Mouse (Mus musculus) forebrain, embryonic 15.5 days (tissue): ENCODE measurements around the gene Mycn. TPM values are rescaled to one million over a fixed set of nuclear protein-coding genes. Genes with fewer than 3 reads are reported as not detected.
A peak's percentile ranks its signal among the peaks of the same experiment; 100 is the strongest.

ENCODE experiments used
- ATAC-seq: fragments of 200-750 bp; cut with Nextera tagmentation; replicated peaks from 2 replicates; pipeline ENCODE4 v1.8.0; 2017; ENCODE audit warnings: mild to moderate bottlenecking, moderate TSS enrichment, moderate library complexity
- H3K27ac ChIP-seq: fragments of 300-500 bp; sonication (generic); replicated peaks from 2 replicates; pipeline ENCODE4 v1.5.1; 2015; ENCODE audit warnings: mild to moderate bottlenecking, inconsistent platforms
- H3K27me3 ChIP-seq: fragments of 300-500 bp; sonication (generic); 2 replicates; pipeline ENCODE4 v1.6.1; 2015; ENCODE audit warnings: inconsistent platforms
- H3K36me3 ChIP-seq: fragments of 300-500 bp; sonication (generic); 2 replicates; pipeline ENCODE4 v1.6.1; 2015; ENCODE audit warnings: mild to moderate bottlenecking, inconsistent platforms
- H3K4me1 ChIP-seq: fragments of 300-500 bp; sonication (generic); 2 replicates; pipeline ENCODE4 v1.6.1; 2015; ENCODE audit warnings: inconsistent platforms
- H3K4me2 ChIP-seq: fragments of 300-500 bp; sonication (generic); replicated peaks from 2 replicates; pipeline ENCODE4 v1.6.1; 2015; ENCODE audit warnings: mild to moderate bottlenecking, inconsistent platforms
- H3K4me3 ChIP-seq: fragments of 300-500 bp; sonication (generic); 2 replicates; pipeline ENCODE4 v1.5.1; 2015; ENCODE audit warnings: mild to moderate bottlenecking, inconsistent platforms
- H3K9ac ChIP-seq: fragments of 300-500 bp; sonication (generic); replicated peaks from 2 replicates; pipeline ENCODE4 v1.6.1; 2015; ENCODE audit warnings: mild to moderate bottlenecking, inconsistent platforms
- H3K9me3 ChIP-seq: fragments of 300-500 bp; sonication (generic); 2 replicates; pipeline ENCODE4 v1.6.1; 2016; ENCODE audit warnings: inconsistent platforms
- WGBS: fragments of 180-500 bp; shearing (Covaris S2); methylation state at CpG from one replicate; pipeline ENCODE4 v1.1.7; 2015; ENCODE audit warnings: mixed read lengths; 5-methylcytosine and 5-hydroxymethylcytosine counted together
- polyA plus RNA-seq: library from polyadenylated mRNA; unstranded; fragments of >200 nt; fragmentation: Nextera tagmentation; extraction: Ambion mirVana; gene quantifications from 2 replicates; pipeline ENCODE4 v1.2.1, GENCODE M21; 2015

Gene Mycn
- polyA plus RNA-seq, 1 experiment from 2014 or later: 167 TPM

GRCm38 (mm10) chr12:12940466-12941128 is 1.1 kb downstream of the Mycn start:
- Histone ChIP-seq H3K4me1 (peaks cover 27% of the 10 kb centered on the region), H3K36me3 (peaks cover 14% of the 10 kb centered on the region), H3K4me2 (peak overlapping the region; percentile 77), H3K4me3 (peak overlapping the region; percentile 94), H3K27me3 (no peaks in the 10 kb centered on the region), H3K9me3 (no peaks in the 10 kb centered on the region), H3K9ac (peak overlapping the region; percentile 99), H3K27ac (peak overlapping the region; percentile 99)
- ATAC-seq: peak; percentile 9
- under 1% methylated on average over 13 of the region's 13 CpGs for WGBS

GRCm38 (mm10) chr12:12939581-12940465 is 1.9 kb downstream of the Mycn start:
- WGBS: under 1% methylated on average over 69 of the region's 69 CpGs

GRCm38 (mm10) chr12:12938850-12939249 is 2.9 kb downstream of the Mycn start:
- H3K36me3 ChIP-seq: peaks cover 30% of the 10 kb centered on the region
- under 1% methylated on average over 12 of the region's 12 CpGs for WGBS
- peak overlapping the region; percentile 94 for H3K4me3 ChIP-seq
- H3K27me3 ChIP-seq: no peaks in the 10 kb centered on the region
- H3K9me3 ChIP-seq: no peaks in the 10 kb centered on the region
- peak overlapping the region; percentile 99 for H3K27ac ChIP-seq
- ATAC-seq: peak; percentile 7; the same call in 1 of the 2 replicates
- H3K4me1 ChIP-seq: peaks cover 27% of the 10 kb centered on the region
- peak overlapping the region; percentile 77 for H3K4me2 ChIP-seq
- peak overlapping the region; percentile 99 for H3K9ac ChIP-seq

More at GRCm38 (mm10) chr12:12939581-12940465, 1.9 kb downstream of the Mycn start:
- ATAC-seq: no peak
- Histone ChIP-seq H3K4me3 (peak overlapping the region; percentile 94), H3K9ac (peak overlapping the region; percentile 99), H3K9me3 (no peaks in the 10 kb centered on the region), H3K4me1 (peaks cover 27% of the 10 kb centered on the region), H3K36me3 (peaks cover 21% of the 10 kb centered on the region), H3K4me2 (peak overlapping the region; percentile 77), H3K27me3 (no peaks in the 10 kb centered on the region), H3K27ac (peak overlapping the region; percentile 99)

GRCm38 (mm10) chr12:12938361-12938760 is 3.4 kb downstream of the Mycn start:
- Histone ChIP-seq H3K4me2 (peak overlapping the region; percentile 77), H3K9ac (peak overlapping the region; percentile 99), H3K27me3 (no peaks in the 10 kb centered on the region), H3K36me3 (peaks cover 30% of the 10 kb centered on the region), H3K4me3 (peak overlapping the region; percentile 94), H3K9me3 (no peaks in the 10 kb centered on the region), H3K4me1 (peaks cover 23% of the 10 kb centered on the region), H3K27ac (peak overlapping the region; percentile 99)
- ATAC-seq: peak; percentile 4; the same call in 1 of the 2 replicates
- WGBS: under 1% methylated on average over 7 of the region's 7 CpGs

GRCm38 (mm10) chr12:12937746-12938145 is 4.0 kb downstream of the Mycn start:
- Histone ChIP-seq H3K27me3 (no peaks in the 10 kb centered on the region), H3K9ac (peak overlapping the region; percentile 99), H3K27ac (peak overlapping the region; percentile 99), H3K4me2 (peak overlapping the region; percentile 77), H3K4me3 (peak overlapping the region; percentile 94), H3K36me3 (peaks cover 30% of the 10 kb centered on the region), H3K9me3 (no peaks in the 10 kb centered on the region), H3K4me1 (peaks cover 17% of the 10 kb centered on the region)
- WGBS: under 1% methylated on average over 9 of the region's 9 CpGs
- 0 out of 2 replicates have a peak, but pooled peaks have one; percentile 10 for ATAC-seq

- peak overlapping the region; percentile 99 for H3K27ac ChIP-seq
- peak overlapping the region; percentile 99 for H3K9ac ChIP-seq
- WGBS: 53% methylated on average over 30 of the region's 30 CpGs
- peak overlapping the region; percentile 77 for H3K4me2 ChIP-seq
- ATAC-seq: no peak
- H3K9me3 ChIP-seq: no peaks in the 10 kb centered on the region
- peak overlapping the region; percentile 94 for H3K4me3 ChIP-seq
- H3K36me3 ChIP-seq: peaks cover 30% of the 10 kb centered on the region
- peaks cover 15% of the 10 kb centered on the region for H3K4me1 ChIP-seq
- H3K27me3 ChIP-seq: no peaks in the 10 kb centered on the region
Measured at GRCm38 (mm10) chr12:12937088-12937487, 4.6 kb downstream of the Mycn start.

- no peaks in the 10 kb centered on the region for H3K9me3 ChIP-seq
- ATAC-seq: no peak
- no peak overlapping the region for H3K4me3 ChIP-seq
- no peak overlapping the region for H3K4me2 ChIP-seq
- no peak overlapping the region for H3K9ac ChIP-seq
- no peaks in the 10 kb centered on the region for H3K27me3 ChIP-seq
- H3K36me3 ChIP-seq: peaks cover 29% of the 10 kb centered on the region
- peaks cover 9% of the 10 kb centered on the region for H3K4me1 ChIP-seq
- 69% methylated on average over 7 of the region's 7 CpGs for WGBS
- no peak overlapping the region for H3K27ac ChIP-seq
Measured at GRCm38 (mm10) chr12:12932238-12932637, 9.5 kb downstream of the Mycn start.

- no peak overlapping the region for H3K27ac ChIP-seq
- no peaks in the 10 kb centered on the region for H3K36me3 ChIP-seq
- no peak for ATAC-seq
- H3K4me2 ChIP-seq: no peak overlapping the region
- WGBS: 77% methylated on average over 3 of the region's 3 CpGs
- no peaks in the 10 kb centered on the region for H3K27me3 ChIP-seq
- H3K4me1 ChIP-seq: no peaks in the 10 kb centered on the region
- no peak overlapping the region for H3K9ac ChIP-seq
- H3K9me3 ChIP-seq: no peaks in the 10 kb centered on the region
- no peak overlapping the region for H3K4me3 ChIP-seq
Measured at GRCm38 (mm10) chr12:12928239-12928638, 13.5 kb downstream of the Mycn start.

- ATAC-seq: no peak
Measured at GRCm38 (mm10) chr12:12926975-12927527, 14.7 kb downstream of the Mycn start.

GRCm38 (mm10) chr12:12924446-12924845 is 17.3 kb downstream of the Mycn start:
- 62% methylated on average over 3 of the region's 3 CpGs for WGBS
- H3K4me2 ChIP-seq: no peak overlapping the region
- H3K4me1 ChIP-seq: no peaks in the 10 kb centered on the region
- no peak overlapping the region for H3K9ac ChIP-seq
- H3K9me3 ChIP-seq: no peaks in the 10 kb centered on the region
- no peaks in the 10 kb centered on the region for H3K27me3 ChIP-seq
- H3K36me3 ChIP-seq: no peaks in the 10 kb centered on the region
- no peak overlapping the region for H3K27ac ChIP-seq
- H3K4me3 ChIP-seq: no peak overlapping the region
- no peak for ATAC-seq

More at GRCm38 (mm10) chr12:12926975-12927527, 14.7 kb downstream of the Mycn start:
- Histone ChIP-seq H3K4me2 (no peak overlapping the region), H3K36me3 (no peaks in the 10 kb centered on the region), H3K9ac (no peak overlapping the region), H3K27ac (no peak overlapping the region), H3K27me3 (no peaks in the 10 kb centered on the region), H3K4me1 (no peaks in the 10 kb centered on the region), H3K9me3 (no peaks in the 10 kb centered on the region), H3K4me3 (no peak overlapping the region)
- WGBS: 64% methylated on average over 3 of the region's 3 CpGs

GRCm38 (mm10) chr12:12920166-12921157 is 21.3 kb downstream of the Mycn start:
- no peak for ATAC-seq
- H3K4me3 ChIP-seq: no peak overlapping the region
- no peaks in the 10 kb centered on the region for H3K4me1 ChIP-seq
- no peak overlapping the region for H3K9ac ChIP-seq
- no peaks in the 10 kb centered on the region for H3K27me3 ChIP-seq
- no peak overlapping the region for H3K27ac ChIP-seq
- H3K9me3 ChIP-seq: no peaks in the 10 kb centered on the region
- H3K4me2 ChIP-seq: no peak overlapping the region
- H3K36me3 ChIP-seq: no peaks in the 10 kb centered on the region
- 31% methylated on average over 12 of the region's 12 CpGs for WGBS
